9 mouse cellular contexts compared by ENCODE assay signal in genomic region chr5:75043621-75044301, GRCm38 (mm10). TPM values are rescaled to one million over a fixed set of nuclear protein-coding genes. Genes with fewer than 3 reads are reported as not detected.
DNase-seq lines count a peak whose midpoint lies in the region; ATAC-seq lines count a peak whose summit lies in the region.
"Had no signal": no experiment of that assay in that cellular context is flagged by ENCODE, and none has a peak within 500 bp of the region (broad histone marks: within the 10 kb centered on the region; RNA-seq: fewer than 3 reads in every experiment).

No protein-coding gene starts in this region.

- H3K4me2 ChIP-seq in kidney, embryonic 14.5 days (replicated peaks; ENCODE audit: low read depth, low read length), result peak overlapping the region; percentile 82
- H3K4me2 ChIP-seq in limb, embryonic 13.5 days (replicated peaks), result peak overlapping the region; percentile 90
- H3K4me2 ChIP-seq in midbrain, embryonic 16.5 days (ENCODE audit: low read length), result peak overlapping the region; percentile 90

- peak overlapping the region; percentile 99 for H3K4me3 ChIP-seq in kidney, embryonic 14.5 days (ENCODE audit: low read length)
- H3K4me3 ChIP-seq in limb, embryonic 13.5 days, result peak overlapping the region; percentile 98
- peak overlapping the region; percentile 93 for H3K4me3 ChIP-seq in midbrain, embryonic 16.5 days (ENCODE audit: low read depth, low read length)

- peaks cover 17% of the 10 kb centered on the region; the same call in 1 of the 2 replicates for H3K4me1 ChIP-seq in kidney, embryonic 14.5 days (ENCODE audit: control insufficient read depth, insufficient read depth, low read length)
- peaks cover 16% of the 10 kb centered on the region for H3K4me1 ChIP-seq in limb, embryonic 13.5 days
- peaks cover 18% of the 10 kb centered on the region for H3K4me1 ChIP-seq in midbrain, embryonic 16.5 days (ENCODE audit: control insufficient read depth, insufficient read depth, low read length)

- WGBS in kidney, embryonic 14.5 days, result 0% methylated on average over 31 of the region's 36 CpGs
- under 1% methylated on average over 36 of the region's 36 CpGs for WGBS in limb, embryonic 13.5 days
- under 1% methylated on average over 35 of the region's 36 CpGs for WGBS in midbrain, embryonic 16.5 days

- no peak for DNase-seq in kidney, adult 18-20 months
- peak; percentile 31 to 47 for DNase-seq in CD8-positive naive resting alpha-beta T cell, adult 2 months (ENCODE audit: low read depth in 2 of 2, low spot score in 2 of 2)
- DNase-seq in brain, adult 2 months (ENCODE audit: low read depth, low spot score), result peak; percentile 25
- DNase-seq in T-cell, adult 2 months (ENCODE audit: low spot score), result no peak

- H3K27ac ChIP-seq in kidney, embryonic 14.5 days (ENCODE audit: low read depth, low read length), result peak overlapping the region; percentile 85
- H3K27ac ChIP-seq in limb, embryonic 13.5 days, result peak overlapping the region; percentile 83
- peak overlapping the region; percentile 84 for H3K27ac ChIP-seq in midbrain, embryonic 16.5 days (ENCODE audit: low read length)

- peak overlapping the region; percentile 99 for H3K9ac ChIP-seq in kidney, embryonic 14.5 days (ENCODE audit: low read depth, low read length)
- peak overlapping the region; percentile 99 for H3K9ac ChIP-seq in limb, embryonic 13.5 days
- H3K9ac ChIP-seq in midbrain, embryonic 16.5 days (ENCODE audit: low read depth, low read length), result peak overlapping the region; percentile 97

- no peaks in the 10 kb centered on the region for H3K9me3 ChIP-seq in kidney, embryonic 14.5 days (ENCODE audit: control insufficient read depth, low read length)
- H3K9me3 ChIP-seq in limb, embryonic 13.5 days, result no peaks in the 10 kb centered on the region
- H3K9me3 ChIP-seq in midbrain, embryonic 16.5 days (replicated peaks; ENCODE audit: control insufficient read depth, low read length, poor library complexity, severe bottlenecking), result no peaks in the 10 kb centered on the region

- H3K36me3 ChIP-seq in kidney, embryonic 14.5 days (ENCODE audit: control insufficient read depth, insufficient read depth, low read length), result no peaks in the 10 kb centered on the region
- peaks cover 8% of the 10 kb centered on the region; the same call in 1 of the 2 replicates for H3K36me3 ChIP-seq in limb, embryonic 13.5 days
- no peaks in the 10 kb centered on the region for H3K36me3 ChIP-seq in midbrain, embryonic 16.5 days (ENCODE audit: control insufficient read depth, insufficient read depth, low read length)

- H3K27me3 ChIP-seq in kidney, embryonic 14.5 days (ENCODE audit: control insufficient read depth, insufficient read depth, low read length), result 0 out of 2 replicates have a peak, but pooled peaks cover under 1% of the 10 kb centered on the region
- no peaks in the 10 kb centered on the region for H3K27me3 ChIP-seq in limb, embryonic 13.5 days
- peaks cover 18% of the 10 kb centered on the region for H3K27me3 ChIP-seq in midbrain, embryonic 16.5 days (ENCODE audit: control insufficient read depth, insufficient read depth, low read depth, low read length)

- peak; percentile 84 for ATAC-seq in kidney, embryonic 14.5 days (ENCODE audit: low FRiP score, low TSS enrichment)
- ATAC-seq in granulocyte monocyte progenitor cell, adult 5-6 weeks (replicated peaks; ENCODE audit: poor library complexity, severe bottlenecking), result peak; percentile 51
- peak; percentile 76 for ATAC-seq in limb, embryonic 13.5 days (ENCODE audit: low FRiP score, low read depth)
- peak; percentile 86 for ATAC-seq in midbrain, embryonic 16.5 days

RNA-seq across cellular contexts. Expression of gene Chic2, which starts 0.8 kb away (rescaled TPM):
- 40.4 and 51.8 TPM in 2 replicates for polyA plus RNA-seq in kidney, embryonic 14.5 days (2014; fragmentation: Nextera tagmentation; extraction: Ambion mirVana)
- total RNA-seq in granulocyte monocyte progenitor cell, adult 5-6 weeks (2014; fragmentation: Nextera tagmentation), result 14.2 and 42.0 TPM in 2 replicates
- total RNA-seq in granulocyte monocyte progenitor cell, adult 5-6 weeks (2017), result 40.3 and 58.9 TPM in 2 replicates
- polyA plus RNA-seq in limb, embryonic 13.5 days (2015; fragmentation: Nextera tagmentation; extraction: Ambion mirVana), result 30.5 and 35.2 TPM in 2 replicates
- 26.2 and 28.1 TPM in 2 replicates for polyA plus RNA-seq in midbrain, embryonic 16.5 days (2015; fragmentation: Nextera tagmentation; extraction: Ambion mirVana)

RNA-seq across cellular contexts. Expression of gene Gsx2, which starts 31.6 kb away (rescaled TPM):
- not detected in 2 replicates for polyA plus RNA-seq in kidney, embryonic 14.5 days (2014; fragmentation: Nextera tagmentation; extraction: Ambion mirVana)
- not detected in 2 replicates for total RNA-seq in granulocyte monocyte progenitor cell, adult 5-6 weeks (2014; fragmentation: Nextera tagmentation)
- not detected in 2 replicates for total RNA-seq in granulocyte monocyte progenitor cell, adult 5-6 weeks (2017)
- not detected in 2 replicates for polyA plus RNA-seq in limb, embryonic 13.5 days (2015; fragmentation: Nextera tagmentation; extraction: Ambion mirVana)
- 0.16 and 0.18 TPM in 2 replicates for polyA plus RNA-seq in midbrain, embryonic 16.5 days (2015; fragmentation: Nextera tagmentation; extraction: Ambion mirVana)
- total RNA-seq: gastrocnemius, adult 8-10 months had no signal

Comparison
In these comparisons a context has a peak if more than half of its experiments do, and no peak if none do; other contexts are left out.
1. DNase-seq: peak in CD8-positive naive resting alpha-beta T cell, adult 2 months (2 of 2) and brain, adult 2 months (single experiment); none in kidney, adult 18-20 months (single experiment) and T-cell, adult 2 months (single experiment).
2. Peak in every context shown above with its lines, with median percentiles within 50 percentile points of each other: ATAC-seq, H3K27ac ChIP-seq, H3K4me2 ChIP-seq, H3K4me3 ChIP-seq and H3K9ac ChIP-seq.